Mouse (Mus musculus): ENCODE measurements around the gene Ier3. TPM values are rescaled to one million over a fixed set of nuclear protein-coding genes. Genes with fewer than 3 reads are reported as not detected.
A peak's percentile ranks its signal among the peaks of the same experiment; 100 is the strongest.

Gene Ier3
- total RNA-seq (2021): 10 to 100 TPM in 1 of 2 experiments, 1 to 10 TPM in 1; 7.6 to 19.0 TPM
- long read RNA-seq, experiment 1, transcript Ier3-201 (2 exons, 1,131 nt): major isoform, 6 of 14 reads
- long read RNA-seq, experiment 1, partial matches to known transcripts: 0 of 14 reads
- long read RNA-seq, experiment 1, other reads (novel, unspliced or antisense): 8 of 14 reads
- long read RNA-seq, experiment 2, partial matches to known transcripts: 0 of 3 reads
- long read RNA-seq, experiment 2, other reads (novel, unspliced or antisense): 0 of 3 reads

DNA sequence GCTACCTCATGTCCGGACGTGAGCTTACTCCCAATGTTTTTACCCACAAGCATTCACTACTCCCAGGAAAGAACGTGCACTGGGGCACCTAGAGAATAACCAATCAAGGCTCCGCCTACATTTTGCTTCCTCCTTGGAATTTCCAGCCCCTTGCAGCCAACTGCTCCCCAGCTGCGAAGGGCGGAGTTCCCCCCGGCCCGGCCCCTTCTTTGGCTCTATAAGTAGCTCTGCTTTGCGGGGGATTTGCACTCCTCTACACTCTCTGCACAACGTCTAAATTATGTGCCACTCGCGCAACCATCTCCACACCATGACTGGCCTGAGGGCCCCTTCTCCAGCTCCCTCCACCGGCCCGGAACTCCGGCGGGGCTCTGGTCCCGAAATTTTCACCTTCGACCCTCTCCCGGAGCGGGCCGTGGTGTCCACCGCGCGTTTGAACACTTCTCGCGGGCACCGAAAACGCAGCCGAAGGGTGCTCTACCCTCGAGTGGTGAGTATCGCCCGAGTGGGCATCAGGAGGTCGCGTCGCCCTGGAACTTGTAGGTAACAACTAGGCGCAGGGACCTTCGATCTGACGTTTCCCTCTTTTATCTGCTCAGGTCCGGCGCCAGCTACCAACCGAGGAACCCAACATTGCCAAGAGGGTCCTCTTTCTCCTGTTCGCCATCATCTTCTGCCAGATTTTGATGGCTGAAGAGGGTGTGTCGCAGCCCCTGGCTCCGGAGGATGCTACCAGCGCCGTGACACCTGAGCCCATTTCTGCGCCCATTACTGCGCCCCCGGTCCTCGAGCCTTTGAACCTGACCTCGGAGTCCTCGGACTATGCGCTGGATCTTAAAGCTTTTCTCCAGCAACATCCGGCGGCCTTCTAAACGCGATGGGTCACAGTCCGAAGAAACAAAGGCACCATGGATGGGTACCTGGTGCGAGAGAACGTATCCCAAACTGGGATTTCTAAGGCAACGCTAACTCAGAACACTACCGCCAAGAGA is at the start of gene Ier3:
Gene Ier3, plus strand, starts transcription at position 246 of the 992 bp plus-strand sequence.
- DNase-seq: peak; percentile 89

- peak; percentile 84 for DNase-seq
Observed at GRCm38 (mm10) chr17:35776811-35777609, 44.5 kb upstream of the Ier3 start.

- DNase-seq: no peak
Observed at GRCm38 (mm10) chr17:35778965-35779364, 42.5 kb upstream of the Ier3 start.

DNA sequence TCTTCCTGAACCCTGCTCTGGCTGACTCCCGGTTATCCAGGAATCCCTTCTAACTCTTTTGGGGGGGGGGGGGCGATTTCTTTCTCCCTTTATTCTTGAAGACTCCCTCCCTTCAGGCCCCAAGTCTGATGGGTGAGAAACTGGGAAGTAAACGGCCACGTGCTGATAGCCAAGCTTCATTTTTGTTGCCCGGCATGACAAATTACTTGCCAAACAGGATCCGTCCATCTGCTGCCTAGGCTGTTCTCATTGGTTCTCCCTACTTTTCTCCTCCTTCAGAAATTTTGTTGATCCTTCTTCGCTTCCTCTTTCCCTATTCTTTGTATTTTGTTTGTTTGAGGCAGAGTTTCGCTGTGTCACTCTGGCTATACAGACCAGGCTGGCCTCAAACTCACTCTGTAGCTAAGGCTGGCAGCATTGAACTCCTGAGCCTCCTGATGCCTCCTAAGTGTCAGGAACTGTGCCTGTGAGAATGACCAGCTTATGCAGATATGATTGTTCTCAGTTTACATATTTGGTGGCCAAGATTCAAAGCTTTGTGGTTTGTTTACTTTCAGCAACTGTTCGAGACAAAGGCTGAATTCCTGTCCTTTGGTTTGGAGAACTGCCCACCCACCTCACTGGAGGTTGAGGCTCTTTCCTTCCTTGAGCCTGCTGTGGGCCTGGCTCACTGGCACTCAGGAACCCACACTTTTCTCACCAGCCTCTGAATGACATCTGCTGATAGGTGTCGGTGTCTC is 41.8 kb upstream of the Ier3 start:
- DNase-seq: no peak

- no peak for DNase-seq
Observed at GRCm38 (mm10) chr17:35780362-35780761, 41.1 kb upstream of the Ier3 start.

GRCm38 (mm10) chr17:35782398-35782797 is 39.1 kb upstream of the Ier3 start:
- DNase-seq: no peak

GRCm38 (mm10) chr17:35782924-35783323 is 38.6 kb upstream of the Ier3 start:
- no peak for DNase-seq

- DNase-seq: no peak
Observed at GRCm38 (mm10) chr17:35783944-35784343, 37.5 kb upstream of the Ier3 start.

- DNase-seq: no peak
Observed at GRCm38 (mm10) chr17:35785140-35785539, 36.3 kb upstream of the Ier3 start.

- DNase-seq: no peak
Observed at GRCm38 (mm10) chr17:35787493-35787892, 34.0 kb upstream of the Ier3 start.

DNA sequence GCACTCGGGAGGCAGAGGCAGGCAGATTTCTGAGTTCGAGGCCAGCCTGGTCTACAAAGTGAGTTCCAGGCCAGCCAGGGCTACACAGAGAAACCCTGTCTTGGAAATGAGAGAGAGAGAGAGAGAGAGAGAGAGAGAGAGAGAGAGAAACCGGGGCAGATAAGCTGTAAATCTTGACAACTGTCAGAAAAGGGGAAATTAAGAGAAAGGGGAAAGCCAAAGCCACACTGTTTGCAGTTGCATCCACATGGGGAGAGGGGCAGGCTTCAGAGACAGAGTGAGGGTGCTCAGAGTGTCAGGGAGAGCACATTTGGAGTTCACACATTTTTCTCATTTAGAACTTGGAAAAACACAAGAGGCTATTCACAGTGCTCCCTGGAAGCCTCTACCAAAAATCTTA is 33.5 kb upstream of the Ier3 start:
- DNase-seq: no peak

GRCm38 (mm10) chr17:35790933-35791332 is 30.6 kb upstream of the Ier3 start:
- no peak for DNase-seq

DNA sequence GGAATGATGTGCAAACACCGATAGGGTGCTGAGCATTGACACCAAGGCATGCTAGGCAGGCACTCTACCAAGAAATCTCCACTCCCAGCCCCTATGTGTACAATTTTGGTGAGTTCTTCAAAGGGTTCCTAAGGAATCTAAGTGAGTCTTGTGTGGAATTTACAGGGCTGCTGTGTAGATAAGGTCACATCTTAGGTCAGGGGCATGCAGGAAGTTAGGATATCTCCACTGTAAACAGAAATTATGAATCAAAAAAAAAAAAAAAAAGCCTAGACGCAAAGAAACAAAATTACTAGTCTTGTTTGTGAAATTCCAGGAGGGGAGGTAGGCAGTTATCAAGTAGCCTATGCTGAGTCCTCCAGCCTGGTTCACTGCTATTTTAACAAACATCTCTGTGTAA is 28.6 kb upstream of the Ier3 start:
- no peak for DNase-seq

- DNase-seq: no peak
Observed at GRCm38 (mm10) chr17:35795099-35795498, 26.4 kb upstream of the Ier3 start.

- DNase-seq: no peak
Observed at GRCm38 (mm10) chr17:35795656-35796055, 25.8 kb upstream of the Ier3 start.

DNA sequence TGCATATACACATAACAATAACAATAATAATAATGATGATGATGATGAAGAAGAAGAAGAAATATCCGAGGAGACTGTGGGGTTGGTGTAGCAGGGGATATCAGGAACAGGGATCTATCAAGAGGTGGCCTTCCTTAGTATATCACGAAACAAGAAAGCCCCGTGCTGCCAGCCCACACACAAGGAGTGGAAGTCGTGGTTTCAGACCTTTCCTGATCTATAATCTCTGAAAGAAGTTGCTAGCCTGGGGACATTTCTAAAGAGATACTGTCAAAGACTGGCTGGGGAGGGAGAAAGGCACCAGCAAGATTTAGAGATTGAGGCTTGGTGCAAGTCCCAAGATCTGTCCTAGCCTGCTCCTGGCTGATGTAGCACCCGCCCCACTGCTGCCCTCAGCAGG is 24.6 kb upstream of the Ier3 start:
- no peak for DNase-seq

GRCm38 (mm10) chr17:35800905-35801304 is 20.6 kb upstream of the Ier3 start:
- no peak for DNase-seq

DNA sequence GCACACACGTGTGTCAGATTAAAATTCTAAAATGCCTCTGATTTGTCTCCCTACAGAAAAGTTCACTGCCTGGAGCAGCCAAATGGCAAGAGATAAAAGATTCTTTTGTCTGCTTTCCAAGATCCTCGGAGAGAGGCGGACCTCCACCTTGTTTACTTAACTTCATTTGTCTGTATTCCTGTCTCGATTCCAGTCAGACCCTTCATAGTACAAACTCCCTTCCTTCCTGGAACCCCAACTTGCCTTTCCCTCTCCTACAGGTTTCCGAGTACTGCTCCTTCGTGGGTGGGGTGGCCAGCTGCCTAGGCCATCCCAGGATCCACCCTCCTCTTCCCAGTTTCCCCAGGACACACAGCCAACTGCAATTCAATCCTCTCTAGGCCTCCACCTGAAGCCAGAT is 18.5 kb upstream of the Ier3 start:
- DNase-seq: no peak

- DNase-seq: peak; percentile 22
Observed at GRCm38 (mm10) chr17:35803858-35804399, 17.6 kb upstream of the Ier3 start.

GRCm38 (mm10) chr17:35808073-35808472 is 13.4 kb upstream of the Ier3 start:
- DNase-seq: peak; percentile 73

- DNase-seq: no peak
Observed at GRCm38 (mm10) chr17:35809395-35809794, 12.1 kb upstream of the Ier3 start.

All from adrenal gland, postnatal 10 days (tissue).